Mouse (Mus musculus): ENCODE results near the gene Hdac10. TPM values are rescaled to one million over a fixed set of nuclear protein-coding genes. Genes with fewer than 3 reads are reported as not detected.

Gene Hdac10
- polyA plus RNA-seq, 1 experiment from 2014 or later = 27.6 TPM

DNA sequence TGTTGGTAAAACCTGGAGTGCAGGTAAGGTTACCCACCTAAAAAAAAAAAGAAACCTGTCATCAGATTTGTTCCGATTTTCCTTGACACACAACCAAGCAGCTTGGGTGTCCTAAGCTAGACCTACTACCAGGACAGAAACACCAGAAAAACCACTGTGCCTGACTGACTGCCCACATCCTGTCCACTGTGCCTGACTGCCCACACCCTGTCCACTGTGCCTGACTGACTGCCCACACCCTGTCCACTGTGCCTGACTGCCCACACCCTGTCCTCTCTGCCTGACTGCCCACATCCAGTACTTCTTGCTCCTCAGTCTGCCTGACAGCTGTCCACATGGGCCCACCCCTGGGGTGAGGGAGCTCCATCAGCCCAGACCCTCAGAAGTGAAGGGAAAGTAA lies 21.5 kb downstream of the Hdac10 start:
- H3K27me3 ChIP-seq (replicated peaks; ENCODE audit: control insufficient read depth, insufficient read depth, low read length) = no peaks in the 10 kb centered on the region
- no peak overlapping the region for H3K9ac ChIP-seq (ENCODE audit: low read depth, low read length)
- no peak overlapping the region for H3K4me2 ChIP-seq (ENCODE audit: low read depth, low read length)
- H3K27ac ChIP-seq (ENCODE audit: low read length) = no peak overlapping the region
- no peak for ATAC-seq
- H3K4me1 ChIP-seq (ENCODE audit: control insufficient read depth, insufficient read depth, low read length) = no peaks in the 10 kb centered on the region
- WGBS = 96% methylated on average over 1 of the region's 1 CpGs
- H3K36me3 ChIP-seq (ENCODE audit: control insufficient read depth, insufficient read depth, low read length) = peaks cover 21% of the 10 kb centered on the region; the same call in 1 of the 2 replicates
- no peak overlapping the region for H3K4me3 ChIP-seq (ENCODE audit: low read length)
- H3K9me3 ChIP-seq (ENCODE audit: control insufficient read depth, low read length) = no peaks in the 10 kb centered on the region

DNA sequence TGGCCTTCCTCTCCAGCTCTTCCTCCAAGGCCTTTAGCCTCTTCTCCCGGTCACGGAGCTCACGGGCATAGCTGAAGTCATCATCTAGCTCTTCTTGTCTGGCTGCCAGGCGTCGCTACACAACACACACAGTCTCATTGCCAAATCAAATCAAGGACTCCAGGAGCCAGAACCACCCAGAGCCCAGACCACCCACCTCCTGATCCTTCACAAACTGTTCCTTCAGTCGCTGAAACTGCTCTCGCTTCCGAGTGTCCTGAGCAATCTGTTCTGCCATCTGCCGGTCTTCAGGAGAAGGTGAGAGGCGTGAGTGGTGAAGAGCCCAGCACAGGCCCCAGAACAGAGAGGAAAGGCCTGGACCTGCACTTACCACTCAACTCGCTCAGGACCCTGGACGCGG lies 22.4 kb downstream of the Hdac10 start:
- whole genome bisulfite sequencing = 91% methylated on average over 13 of the region's 13 CpGs
- Histone ChIP-seq H3K36me3 (ENCODE audit: control insufficient read depth, insufficient read depth, low read length) (peaks cover 21% of the 10 kb centered on the region; the same call in 1 of the 2 replicates), H3K27me3 (replicated peaks; ENCODE audit: control insufficient read depth, insufficient read depth, low read length) (no peaks in the 10 kb centered on the region), H3K9me3 (ENCODE audit: control insufficient read depth, low read length) (no peaks in the 10 kb centered on the region), H3K4me2 (ENCODE audit: low read depth, low read length) (no peak overlapping the region), H3K9ac (ENCODE audit: low read depth, low read length) (no peak overlapping the region), H3K4me3 (ENCODE audit: low read length) (no peak overlapping the region), H3K4me1 (ENCODE audit: control insufficient read depth, insufficient read depth, low read length) (no peaks in the 10 kb centered on the region), H3K27ac (ENCODE audit: low read length) (no peak overlapping the region)
- ATAC-seq = no peak

GRCm38 (mm10) chr15:89104425-89104824 lies 24.1 kb downstream of the Hdac10 start:
- no peak overlapping the region for H3K4me3 ChIP-seq (ENCODE audit: low read length)
- WGBS = 98% methylated on average over 8 of the region's 8 CpGs
- no peak overlapping the region for H3K4me2 ChIP-seq (ENCODE audit: low read depth, low read length)
- H3K27me3 ChIP-seq (replicated peaks; ENCODE audit: control insufficient read depth, insufficient read depth, low read length) = no peaks in the 10 kb centered on the region
- H3K36me3 ChIP-seq (ENCODE audit: control insufficient read depth, insufficient read depth, low read length) = peaks cover 35% of the 10 kb centered on the region
- no peak overlapping the region for H3K9ac ChIP-seq (ENCODE audit: low read depth, low read length)
- H3K9me3 ChIP-seq (ENCODE audit: control insufficient read depth, low read length) = no peaks in the 10 kb centered on the region
- no peak overlapping the region for H3K27ac ChIP-seq (ENCODE audit: low read length)
- H3K4me1 ChIP-seq (ENCODE audit: control insufficient read depth, insufficient read depth, low read length) = no peaks in the 10 kb centered on the region
- ATAC-seq = no peak

DNA sequence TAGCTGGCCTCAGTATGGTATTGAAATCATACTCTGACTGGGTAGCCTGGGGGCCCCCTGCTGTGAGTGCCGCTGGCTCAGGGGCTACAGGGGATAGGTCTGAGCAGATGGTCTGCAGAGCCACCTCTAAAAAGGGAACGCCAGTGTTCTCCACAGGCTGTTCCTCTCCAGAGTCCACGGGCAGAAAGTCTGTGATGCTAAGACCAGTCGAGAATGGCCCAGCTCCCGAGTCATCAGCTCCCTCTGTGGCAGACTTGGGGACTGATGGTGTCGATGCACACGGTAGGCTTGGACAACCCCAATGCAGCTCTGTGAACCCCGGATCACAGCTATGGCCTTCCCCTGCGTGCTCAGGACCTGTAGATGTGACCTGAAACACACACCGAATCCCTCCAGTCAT lies 24.6 kb downstream of the Hdac10 start:
- no peaks in the 10 kb centered on the region for H3K9me3 ChIP-seq (ENCODE audit: control insufficient read depth, low read length)
- H3K4me1 ChIP-seq (ENCODE audit: control insufficient read depth, insufficient read depth, low read length) = no peaks in the 10 kb centered on the region
- no peak overlapping the region for H3K4me3 ChIP-seq (ENCODE audit: low read length)
- peaks cover 37% of the 10 kb centered on the region for H3K36me3 ChIP-seq (ENCODE audit: control insufficient read depth, insufficient read depth, low read length)
- 87% methylated on average over 10 of the region's 10 CpGs for WGBS
- H3K9ac ChIP-seq (ENCODE audit: low read depth, low read length) = no peak overlapping the region
- no peak for ATAC-seq
- no peak overlapping the region for H3K4me2 ChIP-seq (ENCODE audit: low read depth, low read length)
- no peak overlapping the region for H3K27ac ChIP-seq (ENCODE audit: low read length)
- H3K27me3 ChIP-seq (replicated peaks; ENCODE audit: control insufficient read depth, insufficient read depth, low read length) = no peaks in the 10 kb centered on the region

DNA sequence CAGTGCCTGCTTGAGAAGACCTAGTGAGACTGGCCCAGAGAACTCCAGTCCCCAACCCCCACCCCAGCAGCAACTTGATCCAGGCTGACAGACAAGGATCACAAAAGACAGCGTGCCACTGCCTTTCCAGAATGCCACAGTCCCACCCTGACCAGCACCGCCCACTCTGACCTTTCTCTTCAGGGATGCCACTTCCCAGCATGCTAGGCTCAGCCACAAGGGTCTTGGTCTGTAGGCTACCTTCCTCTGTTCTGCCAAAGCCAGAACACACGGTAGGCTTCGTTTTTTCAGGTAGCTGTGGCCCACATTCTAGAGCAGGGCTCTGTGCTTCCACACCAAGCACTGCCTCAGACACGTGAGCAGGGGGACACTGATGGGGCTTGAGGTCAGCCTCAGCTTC lies 25.9 kb downstream of the Hdac10 start:
- Histone ChIP-seq H3K36me3 (ENCODE audit: control insufficient read depth, insufficient read depth, low read length) (peaks cover 41% of the 10 kb centered on the region), H3K27me3 (replicated peaks; ENCODE audit: control insufficient read depth, insufficient read depth, low read length) (no peaks in the 10 kb centered on the region), H3K4me2 (ENCODE audit: low read depth, low read length) (no peak overlapping the region), H3K27ac (ENCODE audit: low read length) (no peak overlapping the region), H3K9me3 (ENCODE audit: control insufficient read depth, low read length) (no peaks in the 10 kb centered on the region), H3K4me1 (ENCODE audit: control insufficient read depth, insufficient read depth, low read length) (no peaks in the 10 kb centered on the region), H3K9ac (ENCODE audit: low read depth, low read length) (no peak overlapping the region), H3K4me3 (ENCODE audit: low read length) (no peak overlapping the region)
- WGBS = 84% methylated on average over 5 of the region's 5 CpGs
- ATAC-seq = no peak

DNA sequence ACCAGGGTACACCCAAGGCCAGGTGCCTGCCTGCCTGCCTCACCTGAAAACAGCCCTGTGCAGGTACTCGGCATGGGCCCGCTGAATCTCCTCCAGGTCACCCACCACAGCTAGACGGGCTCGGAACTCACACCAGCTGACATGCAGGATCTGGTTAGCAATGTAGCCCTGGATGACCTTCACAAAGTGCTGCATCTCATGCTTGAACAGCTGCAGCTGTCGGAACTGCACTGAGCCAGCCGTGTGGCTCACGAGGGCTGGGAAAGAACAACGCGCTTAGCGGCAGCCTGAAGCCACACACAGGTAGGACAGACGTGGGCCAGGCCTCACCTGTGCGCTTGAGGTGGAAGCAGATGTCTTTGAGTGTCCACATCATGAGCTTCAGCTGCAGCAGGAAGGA lies 27.7 kb downstream of the Hdac10 start:
- H3K4me1 ChIP-seq (ENCODE audit: control insufficient read depth, insufficient read depth, low read length) = no peaks in the 10 kb centered on the region
- no peaks in the 10 kb centered on the region for H3K9me3 ChIP-seq (ENCODE audit: control insufficient read depth, low read length)
- H3K9ac ChIP-seq (ENCODE audit: low read depth, low read length) = no peak overlapping the region
- no peak overlapping the region for H3K4me3 ChIP-seq (ENCODE audit: low read length)
- 85% methylated on average over 12 of the region's 12 CpGs for WGBS
- H3K27ac ChIP-seq (ENCODE audit: low read length) = no peak overlapping the region
- H3K27me3 ChIP-seq (replicated peaks; ENCODE audit: control insufficient read depth, insufficient read depth, low read length) = no peaks in the 10 kb centered on the region
- H3K36me3 ChIP-seq (ENCODE audit: control insufficient read depth, insufficient read depth, low read length) = peaks cover 39% of the 10 kb centered on the region
- H3K4me2 ChIP-seq (ENCODE audit: low read depth, low read length) = no peak overlapping the region
- ATAC-seq = no peak

DNA sequence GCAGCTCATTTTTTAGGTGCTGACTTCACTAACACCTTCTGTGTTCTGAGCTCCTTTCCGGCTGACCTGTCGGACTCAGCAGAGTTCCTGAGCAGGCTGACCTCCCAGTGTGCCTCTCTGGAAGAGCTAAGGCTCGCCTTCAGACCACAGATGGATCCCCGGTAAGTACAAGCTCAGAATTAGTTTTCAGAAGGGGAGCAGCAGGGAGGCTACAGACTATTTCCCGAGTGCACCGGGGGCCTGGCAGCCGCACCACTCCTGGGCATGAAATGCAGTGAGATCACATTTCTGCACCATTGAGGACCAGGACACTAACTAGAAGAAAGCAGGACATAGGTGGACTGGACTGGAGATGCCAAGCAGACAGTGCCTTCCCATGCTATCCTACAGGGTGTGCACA lies 29.9 kb downstream of the Hdac10 start:
- no peak overlapping the region for H3K4me2 ChIP-seq (ENCODE audit: low read depth, low read length)
- peaks cover 49% of the 10 kb centered on the region for H3K36me3 ChIP-seq (ENCODE audit: control insufficient read depth, insufficient read depth, low read length)
- no peaks in the 10 kb centered on the region for H3K27me3 ChIP-seq (replicated peaks; ENCODE audit: control insufficient read depth, insufficient read depth, low read length)
- no peak overlapping the region for H3K9ac ChIP-seq (ENCODE audit: low read depth, low read length)
- no peak overlapping the region for H3K4me3 ChIP-seq (ENCODE audit: low read length)
- H3K4me1 ChIP-seq (ENCODE audit: control insufficient read depth, insufficient read depth, low read length) = no peaks in the 10 kb centered on the region
- no peak overlapping the region for H3K27ac ChIP-seq (ENCODE audit: low read length)
- 92% methylated on average over 7 of the region's 7 CpGs for WGBS
- no peaks in the 10 kb centered on the region for H3K9me3 ChIP-seq (ENCODE audit: control insufficient read depth, low read length)
- ATAC-seq = no peak

DNA sequence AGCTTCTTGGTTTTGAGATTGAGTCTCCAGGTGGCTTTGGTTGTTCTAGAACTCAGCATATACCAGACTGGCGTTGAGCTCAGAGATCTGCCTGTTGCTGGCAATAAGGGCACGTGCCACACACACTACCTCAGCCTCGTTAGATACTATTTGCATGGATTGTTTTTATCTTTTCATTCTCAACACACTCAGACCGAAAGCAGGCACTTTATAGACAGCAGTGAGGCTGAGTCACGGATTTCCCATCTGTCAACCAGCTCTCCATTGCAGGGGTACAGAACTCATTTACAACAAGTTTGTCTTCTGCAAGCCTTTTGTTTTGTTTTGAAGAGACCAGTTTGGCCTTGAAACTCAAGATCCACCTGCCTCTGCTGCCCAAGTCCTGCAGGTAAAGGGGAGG lies 31.1 kb downstream of the Hdac10 start:
- Histone ChIP-seq H3K4me2 (ENCODE audit: low read depth, low read length) (no peak overlapping the region), H3K36me3 (ENCODE audit: control insufficient read depth, insufficient read depth, low read length) (peaks cover 43% of the 10 kb centered on the region), H3K27me3 (replicated peaks; ENCODE audit: control insufficient read depth, insufficient read depth, low read length) (no peaks in the 10 kb centered on the region), H3K27ac (ENCODE audit: low read length) (no peak overlapping the region), H3K4me3 (ENCODE audit: low read length) (no peak overlapping the region), H3K9me3 (ENCODE audit: control insufficient read depth, low read length) (no peaks in the 10 kb centered on the region), H3K4me1 (ENCODE audit: control insufficient read depth, insufficient read depth, low read length) (no peaks in the 10 kb centered on the region), H3K9ac (ENCODE audit: low read depth, low read length) (no peak overlapping the region)
- ATAC-seq = no peak
- WGBS = 91% methylated on average over 5 of the region's 5 CpGs

GRCm38 (mm10) chr15:89092181-89092580 lies 36.3 kb downstream of the Hdac10 start:
- Histone ChIP-seq H3K4me3 (ENCODE audit: low read length) (no peak overlapping the region), H3K4me2 (ENCODE audit: low read depth, low read length) (no peak overlapping the region), H3K4me1 (ENCODE audit: control insufficient read depth, insufficient read depth, low read length) (peaks cover 20% of the 10 kb centered on the region), H3K27ac (ENCODE audit: low read length) (no peak overlapping the region), H3K36me3 (ENCODE audit: control insufficient read depth, insufficient read depth, low read length) (peaks cover 18% of the 10 kb centered on the region), H3K9me3 (ENCODE audit: control insufficient read depth, low read length) (no peaks in the 10 kb centered on the region), H3K27me3 (replicated peaks; ENCODE audit: control insufficient read depth, insufficient read depth, low read length) (no peaks in the 10 kb centered on the region), H3K9ac (ENCODE audit: low read depth, low read length) (no peak overlapping the region)
- no peak for ATAC-seq
- WGBS = 81% methylated on average over 5 of the region's 5 CpGs

DNA sequence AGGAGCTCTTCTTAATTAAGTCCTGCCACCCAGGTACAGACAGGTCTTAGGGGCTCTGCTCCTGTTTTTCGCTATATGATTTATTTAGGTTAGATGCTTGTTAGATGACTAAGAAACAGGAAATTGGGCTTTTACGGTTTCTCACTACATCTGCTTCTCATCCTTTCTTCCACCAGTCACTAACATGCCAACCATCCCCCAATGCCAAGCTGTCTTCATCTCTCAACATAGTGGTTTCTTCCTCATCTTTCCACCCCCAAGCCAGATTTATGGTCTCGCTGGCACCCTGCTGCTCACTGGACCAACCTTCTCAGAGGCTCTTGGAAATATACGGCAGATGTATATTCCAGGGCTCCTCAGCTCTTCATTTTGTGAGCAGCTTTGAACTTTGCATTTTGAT lies 37.8 kb downstream of the Hdac10 start:
- Histone ChIP-seq H3K9me3 (ENCODE audit: control insufficient read depth, low read length) (no peaks in the 10 kb centered on the region), H3K36me3 (ENCODE audit: control insufficient read depth, insufficient read depth, low read length) (peaks cover 20% of the 10 kb centered on the region)

More for the DNA sequence above, 37.8 kb downstream of the Hdac10 start:
- no peak for ATAC-seq
- Histone ChIP-seq H3K4me1 (ENCODE audit: control insufficient read depth, insufficient read depth, low read length) (peaks cover 20% of the 10 kb centered on the region), H3K4me2 (ENCODE audit: low read depth, low read length) (no peak overlapping the region), H3K27ac (ENCODE audit: low read length) (no peak overlapping the region), H3K4me3 (ENCODE audit: low read length) (no peak overlapping the region), H3K27me3 (replicated peaks; ENCODE audit: control insufficient read depth, insufficient read depth, low read length) (no peaks in the 10 kb centered on the region), H3K9ac (ENCODE audit: low read depth, low read length) (no peak overlapping the region)
- 78% methylated on average over 4 of the region's 4 CpGs for WGBS

Data from intestine, embryonic 16.5 days (tissue).